Mouse (Mus musculus) brain, embryonic 14.5 days (tissue): ENCODE results near the gene Kcnip4.

Experiments used
- CTCF ChIP-seq: fragments of 200-500 bp; IDR thresholded peaks from 2 replicates; pipeline ENCODE4 v1.5.1; 2012; ENCODE audit warnings: inconsistent platforms, mild to moderate bottlenecking, moderate library complexity, borderline replicate concordance; ENCODE audit not compliant: insufficient read depth, insufficient read length; ENCODE audit errors: extremely low read depth
- POLR2A ChIP-seq: fragments of 200-500 bp; IDR thresholded peaks from 2 replicates; pipeline ENCODE4 v1.6.1; 2012; ENCODE audit warnings: mild to moderate bottlenecking, inconsistent platforms, borderline replicate concordance; ENCODE audit not compliant: poor library complexity, insufficient read depth, insufficient read length, severe bottlenecking; ENCODE audit errors: extremely low read depth

- no peak for TF ChIP-seq CTCF
- TF ChIP-seq POLR2A = no peak
Observed at GRCm38 (mm10) chr5:48448888-48449287, 1075.8 kb downstream of the Kcnip4 start.
